Mouse (Mus musculus): ENCODE measurements around the gene Usp21. TPM values are rescaled to one million over a fixed set of nuclear protein-coding genes. Genes with fewer than 3 reads are reported as not detected.
"Not testable (repeated sequence)": the region's sequence is repeated elsewhere in the genome, so short reads cannot be mapped to it uniquely, and the experiment has no call there.

The Usp21 gene
- polyA plus RNA-seq, 1 experiment from 2014 or later, result 59.1 TPM

- H3K9me3 ChIP-seq (replicated peaks; ENCODE audit: control insufficient read depth, low read length), result no peaks in the 10 kb centered on the region
- no peaks in the 10 kb centered on the region for H3K27me3 ChIP-seq (ENCODE audit: control insufficient read depth, insufficient read depth, low read length)
- H3K9ac ChIP-seq (ENCODE audit: low read length), result no peak overlapping the region
- no peak overlapping the region for H3K4me2 ChIP-seq (ENCODE audit: low read depth, low read length)
- H3K4me1 ChIP-seq (ENCODE audit: control insufficient read depth, insufficient read depth, low read length), result peaks cover 6% of the 10 kb centered on the region; the same call in 1 of the 2 replicates
- no peak for ATAC-seq (ENCODE audit: insufficient read depth, low FRiP score)
- H3K27ac ChIP-seq (ENCODE audit: low read length), result no peak overlapping the region
- H3K4me3 ChIP-seq (replicated peaks; ENCODE audit: low read length), result no peak overlapping the region
- H3K36me3 ChIP-seq (ENCODE audit: control insufficient read depth, insufficient read depth, low read length), result no peaks in the 10 kb centered on the region
Measured at GRCm38 (mm10) chr1:171321415-171321814, 33.6 kb upstream of the Usp21 start.

- H3K9ac ChIP-seq (ENCODE audit: low read length), result no peak overlapping the region
- 0 out of 2 replicates have a peak overlapping the region, but pooled peaks have one; percentile 19 for H3K4me2 ChIP-seq (ENCODE audit: low read depth, low read length)
- H3K4me3 ChIP-seq (replicated peaks; ENCODE audit: low read length), result 0 out of 2 replicates have a peak overlapping the region, but pooled peaks have one; percentile 8
- no peaks in the 10 kb centered on the region for H3K27me3 ChIP-seq (ENCODE audit: control insufficient read depth, insufficient read depth, low read length)
- no peaks in the 10 kb centered on the region for H3K9me3 ChIP-seq (replicated peaks; ENCODE audit: control insufficient read depth, low read length)
- WGBS, result 26% methylated on average over 5 of the region's 5 CpGs
- H3K27ac ChIP-seq (ENCODE audit: low read length), result no peak overlapping the region
- no peak for ATAC-seq (ENCODE audit: insufficient read depth, low FRiP score)
- H3K36me3 ChIP-seq (ENCODE audit: control insufficient read depth, insufficient read depth, low read length), result no peaks in the 10 kb centered on the region
- H3K4me1 ChIP-seq (ENCODE audit: control insufficient read depth, insufficient read depth, low read length), result peaks cover 6% of the 10 kb centered on the region; the same call in 1 of the 2 replicates
Measured at GRCm38 (mm10) chr1:171320151-171320550, 32.4 kb upstream of the Usp21 start.

- WGBS, result 21% methylated on average over 7 of the region's 7 CpGs
- no peak overlapping the region for H3K9ac ChIP-seq (ENCODE audit: low read length)
- H3K4me2 ChIP-seq (ENCODE audit: low read depth, low read length), result 0 out of 2 replicates have a peak overlapping the region, but pooled peaks have one; percentile 19
- no peaks in the 10 kb centered on the region for H3K27me3 ChIP-seq (ENCODE audit: control insufficient read depth, insufficient read depth, low read length)
- H3K36me3 ChIP-seq (ENCODE audit: control insufficient read depth, insufficient read depth, low read length), result no peaks in the 10 kb centered on the region
- 0 out of 2 replicates have a peak overlapping the region, but pooled peaks have one; percentile 8 for H3K4me3 ChIP-seq (replicated peaks; ENCODE audit: low read length)
- H3K9me3 ChIP-seq (replicated peaks; ENCODE audit: control insufficient read depth, low read length), result no peaks in the 10 kb centered on the region
- no peak for ATAC-seq (ENCODE audit: insufficient read depth, low FRiP score)
- H3K27ac ChIP-seq (ENCODE audit: low read length), result no peak overlapping the region
- peaks cover 6% of the 10 kb centered on the region; the same call in 1 of the 2 replicates for H3K4me1 ChIP-seq (ENCODE audit: control insufficient read depth, insufficient read depth, low read length)
Measured at GRCm38 (mm10) chr1:171319748-171320147, 32.0 kb upstream of the Usp21 start.

GRCm38 (mm10) chr1:171309321-171309720, 21.5 kb upstream of the Usp21 start:
- Histone ChIP-seq H3K4me3 (replicated peaks; ENCODE audit: low read length) (no peak overlapping the region), H3K9me3 (replicated peaks; ENCODE audit: control insufficient read depth, low read length) (no peaks in the 10 kb centered on the region), H3K27me3 (ENCODE audit: control insufficient read depth, insufficient read depth, low read length) (no peaks in the 10 kb centered on the region), H3K4me2 (ENCODE audit: low read depth, low read length) (no peak overlapping the region), H3K9ac (ENCODE audit: low read length) (no peak overlapping the region), H3K4me1 (ENCODE audit: control insufficient read depth, insufficient read depth, low read length) (no peaks in the 10 kb centered on the region), H3K27ac (ENCODE audit: low read length) (no peak overlapping the region), H3K36me3 (ENCODE audit: control insufficient read depth, insufficient read depth, low read length) (no peaks in the 10 kb centered on the region)
- 57% methylated on average over 2 of the region's 2 CpGs for WGBS
- ATAC-seq (ENCODE audit: insufficient read depth, low FRiP score), result no peak

GRCm38 (mm10) chr1:171306157-171306556, 18.4 kb upstream of the Usp21 start:
- H3K4me2 ChIP-seq (ENCODE audit: low read depth, low read length); ATAC-seq (ENCODE audit: insufficient read depth, low FRiP score); H3K27me3 ChIP-seq (ENCODE audit: control insufficient read depth, insufficient read depth, low read length); H3K4me3 ChIP-seq (replicated peaks; ENCODE audit: low read length); H3K9ac ChIP-seq (ENCODE audit: low read length); H3K4me1 ChIP-seq (ENCODE audit: control insufficient read depth, insufficient read depth, low read length); H3K36me3 ChIP-seq (ENCODE audit: control insufficient read depth, insufficient read depth, low read length); H3K9me3 ChIP-seq (replicated peaks; ENCODE audit: control insufficient read depth, low read length); H3K27ac ChIP-seq (ENCODE audit: low read length): not testable (repeated sequence)
- WGBS, result 59% methylated on average over 5 of the region's 5 CpGs

- no peak overlapping the region for H3K4me2 ChIP-seq (ENCODE audit: low read depth, low read length)
- WGBS, result 53% methylated on average over 3 of the region's 3 CpGs
Measured at GRCm38 (mm10) chr1:171298226-171298625, 10.4 kb upstream of the Usp21 start.

GRCm38 (mm10) chr1:171295063-171295402, 7.2 kb upstream of the Usp21 start:
- 16% methylated on average over 3 of the region's 3 CpGs for WGBS
- no peaks in the 10 kb centered on the region for H3K36me3 ChIP-seq (ENCODE audit: control insufficient read depth, insufficient read depth, low read length)
- peak overlapping the region; percentile 82 for H3K4me3 ChIP-seq (replicated peaks; ENCODE audit: low read length)
- peaks cover 7% of the 10 kb centered on the region for H3K4me1 ChIP-seq (ENCODE audit: control insufficient read depth, insufficient read depth, low read length)
- H3K9ac ChIP-seq (ENCODE audit: low read length), result peak overlapping the region; percentile 92
- no peaks in the 10 kb centered on the region for H3K9me3 ChIP-seq (replicated peaks; ENCODE audit: control insufficient read depth, low read length)
- ATAC-seq (ENCODE audit: insufficient read depth, low FRiP score), result peak; percentile 18; the same call in 1 of the 2 replicates
- H3K27ac ChIP-seq (ENCODE audit: low read length), result peak overlapping the region; percentile 98
- H3K27me3 ChIP-seq (ENCODE audit: control insufficient read depth, insufficient read depth, low read length), result peaks cover 5% of the 10 kb centered on the region; the same call in 1 of the 2 replicates
- peak overlapping the region; percentile 55 for H3K4me2 ChIP-seq (ENCODE audit: low read depth, low read length)

More at GRCm38 (mm10) chr1:171298226-171298625, 10.4 kb upstream of the Usp21 start:
- Histone ChIP-seq H3K27me3 (ENCODE audit: control insufficient read depth, insufficient read depth, low read length) (peaks cover 5% of the 10 kb centered on the region; the same call in 1 of the 2 replicates), H3K4me1 (ENCODE audit: control insufficient read depth, insufficient read depth, low read length) (peaks cover 7% of the 10 kb centered on the region), H3K36me3 (ENCODE audit: control insufficient read depth, insufficient read depth, low read length) (no peaks in the 10 kb centered on the region), H3K27ac (ENCODE audit: low read length) (no peak overlapping the region), H3K9ac (ENCODE audit: low read length) (no peak overlapping the region), H3K4me3 (replicated peaks; ENCODE audit: low read length) (no peak overlapping the region), H3K9me3 (replicated peaks; ENCODE audit: control insufficient read depth, low read length) (no peaks in the 10 kb centered on the region)
- ATAC-seq (ENCODE audit: insufficient read depth, low FRiP score), result no peak

- Histone ChIP-seq H3K36me3 (ENCODE audit: control insufficient read depth, insufficient read depth, low read length) (no peaks in the 10 kb centered on the region), H3K4me3 (replicated peaks; ENCODE audit: low read length) (peak within 1 kb of the TSS; percentile 82), H3K9ac (ENCODE audit: low read length) (peak within 1 kb of the TSS; percentile 92), H3K27me3 (ENCODE audit: control insufficient read depth, insufficient read depth, low read length) (peaks cover 5% of the 10 kb centered on the region; the same call in 1 of the 2 replicates), H3K27ac (ENCODE audit: low read length) (peak within 1 kb of the TSS; percentile 98), H3K4me1 (ENCODE audit: control insufficient read depth, insufficient read depth, low read length) (peaks cover 7% of the 10 kb centered on the region), H3K4me2 (ENCODE audit: low read depth, low read length) (peak within 1 kb of the TSS; percentile 92), H3K9me3 (replicated peaks; ENCODE audit: control insufficient read depth, low read length) (no peaks in the 10 kb centered on the region)
- WGBS, result under 1% methylated on average over 42 of the region's 42 CpGs
- peak; percentile 82 for ATAC-seq (ENCODE audit: insufficient read depth, low FRiP score)
Measured at GRCm38 (mm10) chr1:171294298-171295062, 6.7 kb upstream of the Usp21 start, which contains the start of gene Ufc1. Gene Ufc1, minus strand, starts transcription at chr1:171295024.

GRCm38 (mm10) chr1:171293906-171294297, 6.1 kb upstream of the Usp21 start:
- Histone ChIP-seq H3K9ac (ENCODE audit: low read length) (peak overlapping the region; percentile 92), H3K27ac (ENCODE audit: low read length) (peak overlapping the region; percentile 98), H3K4me2 (ENCODE audit: low read depth, low read length) (peak overlapping the region; percentile 92), H3K36me3 (ENCODE audit: control insufficient read depth, insufficient read depth, low read length) (0 out of 2 replicates have a peak, but pooled peaks cover under 1% of the 10 kb centered on the region), H3K4me3 (replicated peaks; ENCODE audit: low read length) (peak overlapping the region; percentile 82), H3K4me1 (ENCODE audit: control insufficient read depth, insufficient read depth, low read length) (peaks cover 7% of the 10 kb centered on the region), H3K9me3 (replicated peaks; ENCODE audit: control insufficient read depth, low read length) (no peaks in the 10 kb centered on the region), H3K27me3 (ENCODE audit: control insufficient read depth, insufficient read depth, low read length) (peaks cover 5% of the 10 kb centered on the region; the same call in 1 of the 2 replicates)
- no peak for ATAC-seq (ENCODE audit: insufficient read depth, low FRiP score)
- 36% methylated on average over 5 of the region's 5 CpGs for WGBS
